Mouse (Mus musculus) urinary bladder, postnatal 25 days (tissue): ENCODE results near the gene Nup62.
A peak's percentile ranks its signal among the peaks of the same experiment; 100 is the strongest.

Experiments
- DNase-seq: peaks from one replicate; pipeline ENCODE4 v3.0.0; 2022; ENCODE audit warnings: low spot score

The Nup62 gene

GRCm38 (mm10) chr7:44849416-44850111 lies 33.7 kb downstream of the Nup62 start:
- peak; percentile 82 for DNase-seq

DNA sequence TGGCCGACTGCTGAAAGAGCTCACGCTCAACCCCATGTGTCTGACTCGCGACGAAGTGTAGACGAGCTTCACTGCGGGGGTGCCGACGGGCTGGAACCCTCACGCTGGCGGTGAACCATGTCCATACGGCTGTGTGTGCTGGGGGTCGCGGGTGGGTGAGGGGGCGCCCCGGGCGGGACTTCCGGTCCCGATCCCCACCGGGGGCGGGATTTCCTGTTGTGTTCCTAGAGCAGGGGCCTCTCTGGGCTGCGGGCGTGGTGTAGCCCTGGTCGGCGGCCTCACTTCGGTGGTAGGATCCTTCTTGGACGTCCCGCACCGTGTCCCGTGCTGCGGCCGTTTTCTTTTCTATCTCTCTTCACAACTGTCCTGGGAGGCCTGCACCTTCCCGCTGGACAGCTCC lies 34.3 kb downstream of the Nup62 start:
- DNase-seq: peak; percentile 68

DNA sequence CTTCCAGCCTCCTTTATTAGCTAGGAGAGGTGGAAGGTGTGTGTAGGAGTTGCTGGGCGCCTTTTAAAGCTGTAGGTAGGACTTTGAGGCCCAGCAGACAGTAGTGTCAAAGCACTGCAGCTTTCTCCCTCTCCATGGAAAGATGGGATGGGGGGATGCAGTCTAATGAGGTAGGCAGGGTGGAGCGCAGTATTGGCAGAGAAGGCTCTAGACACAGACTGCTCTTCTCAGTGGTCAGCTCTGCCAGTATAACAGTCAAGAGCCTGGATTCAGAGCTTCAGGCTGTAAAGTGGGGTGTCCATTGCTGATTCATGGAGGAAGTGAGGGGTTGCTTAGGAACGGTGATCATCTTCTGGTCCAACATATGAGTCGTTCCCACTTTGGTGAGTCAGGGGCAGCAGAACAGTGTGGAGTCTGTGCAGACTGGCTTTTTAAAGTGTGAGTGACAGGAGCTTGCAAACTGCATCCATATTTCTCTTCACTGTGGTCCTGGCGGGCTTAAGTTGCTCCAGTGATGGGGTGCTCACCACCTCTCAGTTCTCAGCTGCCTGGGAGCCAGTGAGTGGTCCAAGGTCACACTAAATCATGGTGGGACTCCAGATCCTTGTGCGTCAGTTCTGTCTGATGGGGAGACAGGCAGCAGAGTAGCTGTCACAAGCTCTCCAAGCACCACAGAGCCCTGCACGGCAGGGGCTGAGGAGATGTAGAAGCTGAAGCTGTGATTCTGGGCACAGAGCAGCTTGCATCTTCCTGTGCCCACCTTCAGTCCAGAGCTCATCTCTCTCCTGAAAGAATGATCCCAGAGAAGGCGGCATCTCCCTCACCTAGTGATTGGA lies 35.1 kb downstream of the Nup62 start:
- no peak for DNase-seq

DNA sequence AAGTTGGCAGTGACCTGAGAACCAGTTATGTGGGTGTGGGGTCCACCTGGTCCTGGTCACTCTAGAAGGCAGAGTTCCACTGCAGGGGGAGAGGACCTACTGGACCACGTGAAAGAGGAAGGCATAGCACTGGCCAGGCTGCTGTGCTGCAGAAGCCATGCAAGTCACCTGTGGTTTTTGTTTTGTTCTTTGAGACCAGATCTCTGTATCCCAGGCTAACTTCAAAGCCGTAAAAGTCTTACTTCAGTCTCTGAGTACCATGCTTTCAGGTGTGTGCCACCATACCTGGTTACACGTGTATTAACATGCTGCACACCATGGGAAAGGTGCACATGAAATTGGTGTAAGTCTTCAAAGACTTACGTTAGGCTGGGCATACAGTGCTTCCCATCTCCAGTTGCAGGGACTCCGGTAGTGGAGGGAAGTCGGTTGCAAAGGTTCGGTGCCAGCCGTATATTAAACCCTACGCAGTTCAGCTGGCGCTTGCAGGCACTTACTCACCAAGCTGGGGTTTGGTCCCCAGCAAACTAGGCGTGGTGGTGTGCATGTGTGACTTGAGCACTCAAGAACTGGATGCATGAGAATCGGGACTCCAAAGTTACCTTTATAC lies 35.8 kb downstream of the Nup62 start:
- DNase-seq: no peak

DNA sequence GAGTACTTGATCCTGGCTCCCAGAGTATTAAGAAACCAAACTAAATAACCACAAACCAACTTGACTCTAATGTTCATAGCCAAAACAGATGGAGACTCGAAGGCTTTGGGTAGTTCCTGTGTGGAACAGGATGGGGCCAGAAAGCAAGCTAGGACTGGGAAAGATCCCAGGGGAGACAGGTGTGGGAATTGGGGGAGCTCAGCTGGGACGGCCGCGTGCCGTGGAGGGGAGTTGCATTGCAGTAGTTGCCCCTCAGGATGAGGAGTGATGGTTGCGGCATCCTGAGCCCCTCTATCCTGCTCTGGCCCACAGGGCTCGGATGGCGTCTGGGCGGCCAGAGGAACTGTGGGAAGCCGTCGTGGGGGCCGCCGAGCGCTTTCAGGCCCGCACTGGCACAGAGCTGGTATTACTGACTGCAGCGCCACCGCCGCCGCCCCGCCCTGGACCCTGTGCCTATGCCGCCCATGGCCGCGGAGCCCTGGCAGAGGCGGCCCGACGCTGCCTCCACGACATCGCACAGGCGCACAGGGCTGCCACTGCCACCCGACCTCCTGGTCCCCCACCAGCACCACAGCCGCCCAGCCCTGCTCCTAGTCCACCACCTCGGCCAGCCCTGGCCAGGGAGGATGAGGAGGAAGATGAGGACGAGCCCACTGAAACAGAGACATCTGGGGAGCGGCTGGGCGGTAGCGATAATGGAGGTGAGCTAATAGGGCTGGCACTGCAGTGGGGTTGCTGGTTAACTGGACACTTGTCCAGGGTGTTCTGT lies 36.6 kb downstream of the Nup62 start:
- no peak for DNase-seq

DNA sequence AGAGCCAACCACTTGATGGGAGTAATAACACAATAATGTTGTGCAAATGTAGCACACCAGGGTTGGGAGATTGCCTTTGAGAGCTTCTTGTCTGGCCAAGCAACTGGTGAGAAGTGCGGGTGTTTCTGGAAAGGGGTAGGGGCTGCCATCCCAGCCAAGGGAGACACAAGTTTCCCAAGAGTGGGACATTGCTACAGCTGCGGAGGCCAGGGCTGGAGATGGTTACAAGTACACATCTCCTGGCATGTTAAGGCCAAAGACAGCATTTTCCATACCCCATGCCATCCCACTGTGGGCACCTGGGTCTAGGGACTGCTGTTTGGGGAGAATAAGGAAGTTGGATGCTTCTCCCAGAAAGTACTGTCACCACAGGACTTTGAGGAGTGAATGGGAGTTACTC lies 37.2 kb downstream of the Nup62 start:
- DNase-seq: no peak

GRCm38 (mm10) chr7:44853596-44854355 lies 37.9 kb downstream of the Nup62 start:
- DNase-seq: no peak

DNA sequence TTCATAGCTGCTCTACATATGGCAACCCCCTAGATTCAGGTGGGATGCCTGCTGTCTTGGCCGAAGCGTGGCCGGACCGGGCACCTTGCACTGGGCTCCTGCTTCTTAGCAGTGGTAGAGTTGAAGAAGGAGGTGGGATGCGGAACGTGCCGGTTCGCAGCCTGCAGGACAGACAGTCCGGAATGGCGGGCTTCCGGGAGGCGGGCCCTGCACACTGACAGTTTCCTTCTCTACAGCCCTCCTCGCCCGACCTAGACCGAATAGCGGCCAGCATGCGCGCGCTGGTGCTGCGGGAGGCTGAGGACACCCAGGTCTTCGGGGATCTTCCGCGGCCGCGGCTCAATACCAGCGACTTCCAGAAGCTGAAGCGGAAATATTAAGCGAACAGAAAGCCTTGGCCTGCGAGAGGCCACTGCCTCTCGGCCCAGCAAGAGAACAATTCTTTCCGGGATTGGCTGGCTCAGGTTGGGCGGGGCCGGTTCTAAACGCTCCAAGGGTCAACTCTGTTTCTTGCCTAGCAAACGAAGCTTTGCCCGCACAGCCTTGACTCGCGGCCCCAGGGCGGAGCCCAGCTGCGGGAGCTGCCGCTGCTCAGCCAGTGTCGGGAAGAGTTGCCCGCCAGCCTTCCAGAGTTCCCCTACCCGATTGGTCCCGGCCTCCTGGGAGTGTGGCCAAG lies 38.6 kb downstream of the Nup62 start:
- DNase-seq: peak; percentile 72

GRCm38 (mm10) chr7:44855036-44855435 lies 39.1 kb downstream of the Nup62 start:
- DNase-seq: no peak

GRCm38 (mm10) chr7:44856265-44856916 lies 40.5 kb downstream of the Nup62 start:
- no peak for DNase-seq

DNA sequence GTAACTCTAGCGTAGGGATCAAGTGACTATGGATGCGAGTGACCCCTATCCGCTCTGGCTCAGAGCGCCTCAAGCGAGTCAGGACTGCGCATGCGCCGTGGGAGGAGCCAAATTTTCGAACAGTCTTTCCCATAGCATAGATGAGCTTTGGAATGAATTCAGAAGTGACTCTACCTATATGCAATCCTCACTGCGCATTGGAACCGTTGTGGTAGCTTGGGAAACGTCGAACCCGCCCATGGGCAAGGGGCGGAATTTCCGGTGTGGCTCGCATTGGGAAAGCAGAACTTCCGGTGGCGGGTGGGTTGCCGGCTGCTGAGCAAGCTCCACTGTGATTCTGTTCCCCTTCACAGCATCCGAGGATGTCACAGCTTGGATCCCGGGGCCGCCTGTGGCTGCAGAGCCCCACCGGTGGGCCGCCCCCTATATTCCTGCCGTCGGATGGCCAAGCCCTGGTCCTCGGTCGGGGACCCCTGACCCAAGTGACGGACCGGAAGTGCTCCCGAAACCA lies 41.2 kb downstream of the Nup62 start, which contains the start of gene Pnkp:
TSS of gene Pnkp (plus strand) at position 98 of the 511 bp plus-strand sequence.
- DNase-seq: peak; percentile 77

DNA sequence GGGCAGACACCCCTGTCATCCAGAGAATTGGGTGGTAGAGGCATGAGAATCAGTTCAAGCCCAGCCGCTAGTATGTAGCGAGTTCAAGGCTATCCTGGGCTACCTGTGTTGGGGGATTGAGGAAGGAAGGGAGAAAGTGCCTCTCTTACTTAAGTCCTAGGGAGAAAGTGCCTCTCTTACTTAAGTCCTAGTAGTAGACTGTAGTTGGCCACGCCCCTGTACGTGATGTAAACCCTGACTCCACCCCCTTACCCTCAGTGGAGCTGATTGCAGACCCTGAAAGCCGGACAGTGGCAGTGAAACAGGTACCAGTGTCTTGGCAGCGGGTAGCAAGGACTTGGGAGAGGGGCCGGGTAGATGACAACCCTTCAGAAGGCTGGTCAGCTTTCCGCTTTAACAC lies 42.0 kb downstream of the Nup62 start:
- no peak for DNase-seq

DNA sequence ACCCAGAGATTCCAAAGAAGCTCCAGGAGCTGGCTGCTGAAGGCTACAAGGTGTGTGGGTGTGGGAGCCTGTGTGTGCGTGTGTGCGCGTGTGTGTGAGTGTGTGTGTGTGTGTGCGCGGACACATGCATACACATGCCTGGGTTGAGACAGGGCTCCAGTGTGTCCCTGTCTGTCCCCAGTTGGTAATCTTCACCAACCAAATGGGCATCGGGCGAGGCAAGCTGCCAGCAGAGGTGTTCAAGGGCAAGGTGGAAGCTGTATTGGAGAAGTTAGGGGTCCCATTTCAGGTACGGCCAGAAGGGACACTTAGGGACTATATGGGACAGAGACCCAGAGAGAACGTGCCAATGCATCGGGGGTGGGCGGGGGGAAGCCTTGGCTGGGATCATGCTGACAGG lies 44.0 kb downstream of the Nup62 start:
- DNase-seq: no peak

DNA sequence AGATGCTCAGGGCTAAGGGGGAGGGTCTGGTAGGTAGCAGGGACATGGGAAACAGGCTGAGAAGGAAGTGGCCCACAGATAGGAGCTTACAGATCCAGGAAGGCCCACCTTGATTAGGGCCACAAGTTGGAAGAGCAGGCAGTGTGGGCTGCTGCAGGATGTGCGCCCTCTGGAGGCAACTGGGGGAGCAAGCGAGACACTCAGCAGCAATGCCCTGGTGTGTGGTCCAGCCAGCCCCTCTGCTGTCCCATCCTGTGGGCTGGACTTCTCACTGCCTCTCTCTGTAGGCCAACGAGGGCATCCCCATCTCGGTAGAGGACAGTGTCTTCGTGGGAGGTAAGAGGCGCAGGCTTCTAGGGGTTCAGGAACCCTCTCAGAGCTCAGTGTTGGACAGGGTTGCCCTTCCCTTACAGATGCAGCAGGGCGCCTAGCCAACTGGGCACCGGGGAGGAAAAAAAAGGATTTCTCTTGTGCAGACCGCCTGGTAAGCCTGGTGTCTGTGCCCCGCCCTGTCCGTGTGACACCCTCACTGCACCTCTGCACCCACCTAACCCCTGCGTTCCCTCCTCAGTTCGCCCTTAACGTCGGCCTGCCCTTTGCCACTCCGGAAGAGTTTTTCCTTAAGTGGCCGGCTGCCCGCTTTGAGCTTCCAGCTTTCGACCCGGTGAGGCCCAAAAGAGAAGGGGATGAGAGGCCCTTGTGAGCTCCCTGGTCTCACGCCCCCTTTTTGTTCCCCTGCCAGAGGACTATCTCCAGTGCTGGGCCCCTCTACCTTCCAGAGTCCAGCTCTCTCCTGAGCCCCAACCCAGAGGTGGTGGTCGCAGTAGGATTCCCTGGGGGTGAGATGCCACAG lies 44.9 kb downstream of the Nup62 start:
- peak; percentile 76 for DNase-seq

DNA sequence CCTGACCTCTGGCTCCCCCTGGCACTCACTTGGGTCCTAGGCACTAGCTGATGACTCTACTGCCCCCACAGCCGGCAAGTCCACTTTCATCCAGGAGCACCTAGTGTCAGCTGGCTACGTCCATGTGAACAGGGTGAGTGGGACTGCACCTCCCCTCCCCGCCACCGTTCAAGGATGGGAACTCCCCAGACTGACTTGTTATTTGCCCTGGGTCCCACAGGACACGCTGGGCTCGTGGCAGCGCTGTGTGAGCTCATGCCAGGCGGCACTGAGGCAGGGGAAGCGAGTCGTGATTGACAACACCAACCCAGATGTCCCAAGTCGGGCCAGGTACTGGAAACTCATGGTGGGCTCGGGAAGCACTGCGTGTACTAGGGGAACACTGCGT lies 45.5 kb downstream of the Nup62 start:
- DNase-seq: no peak

GRCm38 (mm10) chr7:44862434-44862833 lies 46.5 kb downstream of the Nup62 start:
- DNase-seq: no peak

GRCm38 (mm10) chr7:44863210-44863609 lies 47.3 kb downstream of the Nup62 start:
- DNase-seq: no peak

- no peak for DNase-seq
Measured at GRCm38 (mm10) chr7:44863982-44864494, 48.1 kb downstream of the Nup62 start.
